In genomic region chr1:80202314-80202713, GRCm38 (mm10) we compare ENCODE assay signal across 16 mouse cellular contexts. TPM values are rescaled to one million over a fixed set of nuclear protein-coding genes. Genes with fewer than 3 reads are reported as not detected.
"Had no signal": no experiment of that assay in that cellular context is flagged by ENCODE, and none has a peak within 500 bp of the region (broad histone marks: within the 10 kb centered on the region; RNA-seq: fewer than 3 reads in every experiment).

No protein-coding gene starts in this region.

- H3K36me3 ChIP-seq: midbrain, embryonic 13.5 days; midbrain, embryonic 15.5 days; neural tube, embryonic 12.5 days; stomach, embryonic 15.5 days had no signal

- H3K4me3 ChIP-seq: megakaryocyte, embryonic 14.5 days; midbrain, embryonic 13.5 days; midbrain, embryonic 15.5 days; neural tube, embryonic 12.5 days; stomach, embryonic 15.5 days had no signal

- ATAC-seq: midbrain, embryonic 13.5 days; midbrain, embryonic 15.5 days had no signal

- H3K4me1 ChIP-seq: megakaryocyte, embryonic 14.5 days; midbrain, embryonic 13.5 days; midbrain, embryonic 15.5 days; neural tube, embryonic 12.5 days; stomach, embryonic 15.5 days had no signal

- DNase-seq: lung, adult 18-20 months; lung, embryonic 14.5 days; lung, postnatal 10 days; lung, postnatal 4 days; right cerebral cortex, postnatal 14 days; thymus, adult 2 months; thymus, postnatal 25 days; thymus, postnatal 4 days had no signal

- H3K27me3 ChIP-seq: megakaryocyte, embryonic 14.5 days; midbrain, embryonic 13.5 days; midbrain, embryonic 15.5 days; neural tube, embryonic 12.5 days; stomach, embryonic 15.5 days had no signal

- H3K9me3 ChIP-seq: megakaryocyte, embryonic 14.5 days; midbrain, embryonic 13.5 days; midbrain, embryonic 15.5 days; neural tube, embryonic 12.5 days; stomach, embryonic 15.5 days had no signal

- H3K4me2 ChIP-seq: lung, embryonic 14.5 days; midbrain, embryonic 11.5 days; midbrain, embryonic 13.5 days; midbrain, embryonic 15.5 days; neural tube, embryonic 12.5 days; stomach, embryonic 15.5 days had no signal

- H3K9ac ChIP-seq: lung, embryonic 14.5 days; midbrain, embryonic 13.5 days; midbrain, embryonic 15.5 days; neural tube, embryonic 12.5 days; stomach, embryonic 15.5 days had no signal

- H3K27ac ChIP-seq: midbrain, embryonic 13.5 days; midbrain, embryonic 15.5 days; neural tube, embryonic 12.5 days; stomach, embryonic 15.5 days; stomach, postnatal 0 days had no signal

RNA-seq across cellular contexts. Expression of gene Fam124b, which starts 16.0 kb away (rescaled TPM):
- total RNA-seq: monocyte, adult 5-6 weeks had no signal
